Mouse (Mus musculus): ENCODE results near the gene Tbl2. TPM values are rescaled to one million over a fixed set of nuclear protein-coding genes. Genes with fewer than 3 reads are reported as not detected.
A peak's percentile ranks its signal among the peaks of the same experiment; 100 is the strongest.

The Tbl2 gene
- total RNA-seq, 2 experiments from 2014 or later: 11.9 to 13.3 TPM

DNA sequence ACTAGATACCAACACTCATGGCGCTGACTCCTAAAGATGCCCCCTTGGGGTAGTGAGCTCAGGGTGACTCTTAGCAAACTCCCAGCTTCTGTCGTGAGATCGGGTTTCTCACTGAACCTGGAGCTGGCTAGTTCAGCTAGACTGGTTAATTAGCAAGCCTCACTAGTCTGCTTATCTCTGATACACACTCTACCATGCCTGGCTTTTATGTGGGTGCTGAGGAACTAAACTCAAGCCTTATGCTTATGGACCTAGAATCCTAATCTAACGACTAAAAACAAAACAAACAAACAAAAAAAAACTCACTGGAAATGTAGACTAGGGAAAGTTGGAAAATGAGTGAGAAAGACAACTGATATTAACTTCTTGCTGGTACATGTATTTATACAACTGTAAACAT is 5.0 kb upstream of the Tbl2 start:
- intact Hi-C loops (cut with DNase I; ENCODE audit: low total_unique reads): no loop called here
- DNase-seq: no peak

DNA sequence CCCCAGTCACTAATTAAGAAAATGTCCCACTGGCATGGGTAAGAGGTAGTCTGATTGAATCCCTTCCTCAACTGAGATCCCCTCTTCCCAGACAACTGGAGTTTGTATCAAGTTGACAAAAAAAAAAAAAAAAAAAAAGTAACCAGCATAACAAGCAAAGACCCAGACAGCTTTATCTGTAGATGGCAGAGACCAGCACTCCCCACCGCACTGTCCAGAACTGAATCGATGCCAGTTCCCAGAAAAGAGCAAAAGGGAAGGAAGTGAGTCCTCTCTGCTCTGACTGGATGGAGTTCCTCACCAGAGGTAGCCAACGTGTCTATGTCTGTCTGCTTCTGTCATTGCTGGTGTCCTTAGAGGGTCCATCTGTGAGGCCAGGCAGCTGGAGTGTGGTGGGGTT is 3.9 kb upstream of the Tbl2 start:
- intact Hi-C loops (cut with DNase I; ENCODE audit: low total_unique reads): no loop called here
- DNase-seq: no peak

DNA sequence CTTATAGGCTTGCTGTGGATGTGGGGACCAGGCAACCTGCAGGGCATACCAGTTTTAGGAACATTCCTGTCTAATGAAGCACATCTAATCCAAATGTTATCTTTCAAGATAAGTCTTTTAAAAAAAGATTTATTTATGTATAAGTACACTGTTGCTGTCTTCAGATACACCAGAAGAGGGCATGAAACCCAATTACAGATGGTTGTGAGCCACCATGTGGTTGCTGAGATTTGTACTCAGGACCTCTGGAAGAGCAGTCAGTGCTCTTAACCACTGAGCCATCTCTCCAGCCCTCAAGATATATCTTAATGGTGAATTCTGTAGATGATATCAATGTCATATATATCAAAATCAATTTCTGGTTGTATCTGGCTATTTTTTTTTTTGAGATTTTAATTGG is 3.5 kb upstream of the Tbl2 start:
- no peak for DNase-seq
- intact Hi-C loops (cut with DNase I; ENCODE audit: low total_unique reads): no loop called here

DNA sequence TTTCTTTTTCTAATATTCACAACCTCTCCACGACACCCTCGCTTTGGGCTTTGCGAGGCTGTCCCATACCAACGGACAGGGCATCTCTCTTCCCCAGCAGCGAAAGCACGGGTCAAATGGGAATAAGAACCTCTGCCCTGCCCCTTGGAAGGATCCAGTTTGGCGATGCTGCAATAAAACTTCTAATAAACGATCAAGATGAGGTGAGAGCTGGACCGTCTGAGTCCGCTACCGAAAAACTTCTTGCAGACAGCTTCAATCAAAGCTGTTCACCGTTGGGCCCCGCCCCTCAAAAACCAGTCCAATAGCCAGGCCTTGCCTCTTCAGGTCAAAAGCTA is 773 bp upstream of the Tbl2 start:
- intact Hi-C loops (cut with DNase I; ENCODE audit: low total_unique reads): no loop called here
- no peak for DNase-seq

DNA sequence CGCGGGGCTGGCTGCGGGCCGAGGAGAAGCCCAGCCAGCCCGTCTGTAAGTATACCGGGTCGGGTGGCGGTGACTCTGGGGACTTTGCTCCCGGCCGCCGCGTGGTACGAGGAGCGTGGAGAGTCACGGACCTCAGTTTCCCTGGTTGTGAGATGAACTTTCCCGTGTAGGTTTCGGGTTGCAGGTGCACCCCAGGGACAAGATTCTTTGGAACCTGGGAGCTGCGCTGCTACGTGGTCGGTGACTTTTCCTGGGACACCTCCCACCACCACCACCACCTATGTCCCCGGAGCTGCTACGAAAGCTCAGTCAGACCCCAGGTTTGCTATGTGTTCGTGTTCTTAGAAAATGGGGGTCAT is 342 bp downstream of the Tbl2 start:
- DNase-seq: no peak
- intact Hi-C loops (cut with DNase I; ENCODE audit: low total_unique reads): no loop called here

DNA sequence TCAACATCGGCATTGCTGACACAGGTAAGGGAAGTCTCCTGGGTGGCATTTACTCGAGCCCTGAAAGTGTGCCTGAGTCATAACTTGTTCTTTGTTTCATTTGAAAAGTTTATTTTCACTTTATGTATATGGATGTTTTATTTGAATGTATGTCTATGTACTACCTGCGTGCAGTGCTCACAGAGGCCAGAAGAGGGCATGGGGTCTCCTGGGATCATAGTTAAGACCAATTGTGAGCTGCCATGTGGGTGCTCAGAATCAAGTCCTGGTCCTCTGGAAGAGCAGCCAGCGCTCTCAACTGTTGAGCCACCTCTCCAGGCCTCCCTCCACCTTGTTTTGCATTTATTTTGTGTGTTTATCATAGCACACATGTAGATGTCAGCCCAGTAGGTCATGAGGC is 7.0 kb downstream of the Tbl2 start:
- DNase-seq: no peak
- intact Hi-C loops (cut with DNase I; ENCODE audit: low total_unique reads): no loop called here

DNA sequence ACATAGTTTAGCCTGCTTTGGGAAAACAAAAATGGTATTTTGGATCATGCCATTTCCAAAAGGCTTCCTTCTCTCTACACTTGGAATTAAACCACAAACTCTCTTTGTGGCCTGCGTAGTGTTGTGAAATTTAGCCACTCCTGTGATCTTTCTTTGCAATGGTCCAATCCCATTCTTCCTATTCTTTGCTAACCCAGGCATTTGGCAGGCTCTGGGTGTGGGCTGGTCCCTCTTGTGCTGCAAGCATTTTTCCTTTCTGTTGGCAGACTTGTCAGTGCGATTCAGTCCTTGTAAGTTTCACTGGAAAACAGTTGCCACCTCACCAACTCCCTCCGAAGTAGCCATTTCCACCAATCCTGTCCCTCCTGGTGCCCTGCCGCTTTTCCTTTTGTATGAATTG is 11.8 kb downstream of the Tbl2 start:
- peak; percentile 58 for DNase-seq
- intact Hi-C loops (cut with DNase I; ENCODE audit: low total_unique reads): no loop called here

DNA sequence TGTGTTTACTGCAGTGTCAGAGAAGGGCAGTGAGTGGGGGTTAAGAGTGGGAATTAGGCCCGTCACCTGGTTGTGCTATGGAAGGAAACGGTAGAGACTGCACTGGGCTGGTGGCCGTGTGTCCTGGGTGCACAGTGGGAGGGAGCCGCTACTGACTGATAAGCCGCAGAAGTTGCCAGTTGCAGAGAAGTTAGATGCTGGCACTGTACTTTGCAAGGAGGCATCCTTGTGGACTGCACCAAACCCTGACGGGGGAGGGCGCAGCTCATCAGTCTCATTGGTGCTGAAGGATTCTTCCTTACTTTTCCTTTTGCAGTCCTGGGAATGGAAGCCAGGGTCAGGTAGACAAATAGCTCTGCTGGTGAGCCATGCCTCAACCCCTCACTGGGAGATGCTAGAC is 12.2 kb downstream of the Tbl2 start:
- intact Hi-C loops (cut with DNase I; ENCODE audit: low total_unique reads): no loop called here
- DNase-seq: no peak

DNA sequence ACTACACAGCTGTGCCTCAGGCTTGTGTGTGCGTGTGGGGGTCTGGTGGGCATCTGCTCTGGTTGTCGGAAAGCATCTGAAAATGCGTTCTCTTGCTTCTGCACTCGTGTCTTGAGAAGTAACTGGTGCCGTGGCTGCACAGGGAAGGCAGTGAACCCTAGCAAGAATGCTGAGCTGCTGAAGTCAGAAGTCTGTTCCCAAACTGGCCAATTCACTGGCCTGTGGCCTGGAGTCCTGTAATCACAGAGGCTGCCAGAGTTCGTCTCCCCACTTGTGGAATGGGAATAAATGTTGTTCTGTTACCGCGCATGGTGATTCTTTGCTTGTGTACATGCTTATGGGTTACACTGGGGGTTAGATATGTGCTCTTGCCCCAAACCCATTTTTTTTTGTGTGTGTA is 12.9 kb downstream of the Tbl2 start:
- no peak for DNase-seq
- intact Hi-C loops (cut with DNase I; ENCODE audit: low total_unique reads): no loop called here

DNA sequence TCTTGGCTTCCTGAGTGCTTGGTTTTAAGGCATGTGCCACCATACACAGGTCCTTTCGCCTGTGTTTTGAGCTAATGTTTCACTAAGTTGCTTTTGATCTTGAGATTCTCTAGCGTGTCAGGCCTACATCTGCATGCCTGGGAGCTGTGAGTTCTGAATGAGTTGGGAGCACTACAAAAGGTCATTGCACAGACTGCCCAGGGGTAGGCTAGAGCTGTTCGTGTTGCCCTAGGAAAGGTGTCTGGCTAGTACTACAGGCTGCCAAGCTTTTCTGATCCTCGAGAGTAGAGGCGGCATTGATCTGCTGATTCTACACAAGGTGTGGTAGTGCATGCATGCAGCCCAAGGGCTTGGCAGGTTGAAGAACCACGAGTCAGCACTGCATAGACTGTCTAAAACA is 13.4 kb downstream of the Tbl2 start:
- intact Hi-C loops (cut with DNase I; ENCODE audit: low total_unique reads): no loop called here
- DNase-seq: no peak

DNA sequence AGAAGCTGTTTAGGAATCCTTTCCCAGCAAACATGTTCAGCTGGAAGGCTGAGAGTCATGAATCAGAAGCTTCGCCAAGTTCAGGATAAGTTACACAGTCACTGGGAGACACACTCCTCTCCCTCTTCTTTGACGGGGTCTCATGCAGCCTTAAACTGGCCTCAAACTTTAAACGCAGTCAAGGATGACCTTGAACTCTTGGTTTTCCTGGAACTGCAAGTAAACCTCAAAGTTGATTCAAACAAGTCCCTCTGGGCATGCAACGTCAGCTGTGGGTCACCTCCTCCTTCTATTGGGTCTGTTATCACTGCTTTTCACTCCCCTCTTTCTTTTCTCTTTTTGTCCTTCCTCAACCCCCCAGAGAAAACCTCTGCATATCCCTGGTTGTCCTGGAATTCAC is 17.5 kb downstream of the Tbl2 start:
- intact Hi-C loops (cut with DNase I; ENCODE audit: low total_unique reads): no loop called here
- no peak for DNase-seq

DNA sequence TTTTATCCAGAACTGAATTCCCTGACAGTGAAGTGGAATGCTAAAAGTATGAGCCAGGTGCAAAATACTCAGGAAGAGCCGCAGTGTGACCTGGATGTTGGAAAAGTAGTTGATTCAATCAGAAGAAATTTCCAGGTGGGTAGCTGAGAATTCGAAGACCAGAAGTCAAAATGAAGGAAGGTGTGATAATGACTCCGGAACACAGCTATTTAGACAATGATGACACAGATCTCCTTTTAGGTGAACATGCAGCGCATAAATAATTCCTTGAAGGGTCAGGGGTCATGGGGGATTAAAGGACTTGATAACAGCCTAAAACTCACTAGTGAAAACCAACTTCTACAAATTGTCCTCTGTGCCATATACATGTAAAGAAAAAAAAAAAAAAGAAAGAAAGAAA is 18.0 kb downstream of the Tbl2 start:
- intact Hi-C loops (cut with DNase I; ENCODE audit: low total_unique reads): no loop called here
- no peak for DNase-seq

DNA sequence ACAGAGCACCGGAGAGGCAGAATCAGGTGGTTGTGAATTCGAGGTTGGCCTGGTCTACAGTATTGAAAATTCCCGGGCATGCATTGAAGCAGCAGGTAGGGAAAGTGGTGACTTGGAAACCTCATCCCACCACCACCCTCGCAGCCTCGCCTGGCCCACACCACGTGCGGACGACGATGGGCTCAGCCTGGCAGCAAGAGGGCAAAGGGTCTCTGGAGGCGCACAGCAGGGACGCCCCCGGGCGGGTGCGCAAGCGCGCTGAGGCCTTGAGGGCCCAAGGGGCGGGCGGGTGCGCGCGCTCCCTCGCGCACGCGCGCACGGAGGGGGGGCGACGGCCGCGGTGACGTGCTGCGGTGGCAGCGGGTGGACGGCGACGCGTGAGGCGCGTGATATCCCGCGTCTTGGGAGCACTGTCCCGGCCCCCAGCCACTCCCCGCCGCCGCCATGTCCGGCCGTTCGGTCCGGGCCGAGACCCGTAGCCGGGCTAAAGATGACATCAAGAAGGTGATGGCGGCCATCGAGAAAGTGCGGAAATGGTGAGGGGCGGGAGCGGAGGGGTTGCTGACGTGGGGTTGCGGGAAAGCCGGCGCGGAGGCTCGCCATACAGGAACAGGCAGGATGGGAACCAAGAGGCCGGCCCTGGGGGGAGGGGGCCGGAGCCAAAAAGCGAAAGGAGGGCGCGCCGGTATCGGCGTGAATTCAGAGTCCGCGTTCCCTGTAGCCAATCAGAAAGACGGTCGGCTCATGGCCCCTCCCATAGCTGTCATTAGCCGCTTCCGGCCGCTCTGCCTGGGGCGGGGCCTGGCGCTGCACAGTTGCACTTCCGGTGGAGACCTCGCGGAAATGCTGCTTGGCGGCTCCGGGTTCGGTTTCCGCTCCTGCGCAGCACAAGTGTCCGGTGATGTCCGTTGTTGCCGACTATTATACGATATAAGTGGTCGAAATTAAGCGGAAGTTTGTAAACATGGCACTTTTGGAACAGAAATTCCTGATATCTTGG is 18.9 kb downstream of the Tbl2 start, which contains the start of gene Bcl7b:
TSS of gene Bcl7b (plus strand) at position 221 of the 1,000 bp plus-strand sequence.
- DNase-seq: peak; percentile 97
- intact Hi-C loops (cut with DNase I; ENCODE audit: low total_unique reads): no loop called here

DNA sequence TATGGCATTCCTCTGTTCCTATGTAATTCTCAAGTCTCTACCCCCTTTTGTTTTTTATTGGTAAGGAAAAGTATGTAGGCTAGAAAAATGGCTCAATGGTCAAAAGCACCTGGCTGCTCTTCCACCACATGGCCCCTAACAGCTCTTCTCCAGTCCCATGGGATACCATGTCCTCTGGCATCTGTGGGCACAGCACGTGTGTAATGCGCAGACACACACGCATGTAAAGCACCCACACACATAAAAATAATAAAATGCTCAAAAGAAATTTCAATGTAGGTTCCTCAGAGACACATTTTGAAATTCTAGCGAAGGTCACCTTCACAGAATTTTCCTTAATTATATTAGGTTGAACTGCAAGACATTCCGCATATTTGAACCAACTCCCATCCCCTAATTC is 20.0 kb downstream of the Tbl2 start:
- DNase-seq: no peak
- intact Hi-C loops (cut with DNase I; ENCODE audit: low total_unique reads): no loop called here

DNA sequence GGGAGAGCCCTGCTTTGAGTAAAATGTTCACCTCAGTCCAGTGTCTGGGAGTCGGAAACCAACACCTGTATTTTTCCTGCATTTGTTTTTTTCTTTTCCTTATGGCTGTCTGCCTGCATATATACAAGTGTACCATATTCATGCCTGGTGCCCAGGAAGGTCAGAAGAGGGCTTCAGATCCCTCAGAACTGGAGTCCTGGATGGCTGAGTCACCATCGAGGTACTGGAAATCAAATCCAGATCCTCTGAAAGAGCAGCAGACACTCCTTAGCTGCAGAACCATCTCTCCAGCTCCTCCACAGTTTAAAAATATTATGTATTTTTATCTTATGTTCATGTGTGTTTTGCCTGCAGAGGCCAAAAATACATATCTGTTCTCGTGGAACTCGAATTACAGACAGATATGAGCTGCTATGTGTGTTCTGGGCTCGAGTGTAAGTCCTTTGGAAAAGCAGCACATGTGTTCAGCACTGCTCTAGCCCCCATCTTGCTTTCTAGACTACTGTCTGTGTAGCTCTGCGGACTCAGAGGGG is 22.3 kb downstream of the Tbl2 start:
- DNase-seq: no peak
- intact Hi-C loops (cut with DNase I; ENCODE audit: low total_unique reads): no loop called here

DNA sequence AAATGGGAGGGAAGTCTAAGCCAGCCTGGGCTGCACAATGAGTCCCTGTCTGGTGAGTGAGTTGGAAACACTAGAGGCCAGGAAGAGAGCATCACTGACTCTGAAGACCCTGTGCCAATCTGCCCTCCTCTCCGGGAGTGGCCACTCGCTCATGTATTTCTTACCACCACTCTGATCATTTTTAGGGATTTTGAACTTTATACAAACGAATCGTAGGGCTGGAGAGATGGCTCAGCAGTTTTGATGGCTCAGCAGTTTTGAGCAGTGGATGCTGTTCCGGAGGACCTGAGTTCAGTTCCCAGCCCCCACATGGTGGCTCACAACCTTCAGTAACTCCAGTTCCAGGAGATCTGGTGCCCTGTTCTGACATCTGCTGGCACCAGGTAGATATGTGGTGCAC is 23.5 kb downstream of the Tbl2 start:
- no peak for DNase-seq
- intact Hi-C loops (cut with DNase I; ENCODE audit: low total_unique reads): no loop called here

DNA sequence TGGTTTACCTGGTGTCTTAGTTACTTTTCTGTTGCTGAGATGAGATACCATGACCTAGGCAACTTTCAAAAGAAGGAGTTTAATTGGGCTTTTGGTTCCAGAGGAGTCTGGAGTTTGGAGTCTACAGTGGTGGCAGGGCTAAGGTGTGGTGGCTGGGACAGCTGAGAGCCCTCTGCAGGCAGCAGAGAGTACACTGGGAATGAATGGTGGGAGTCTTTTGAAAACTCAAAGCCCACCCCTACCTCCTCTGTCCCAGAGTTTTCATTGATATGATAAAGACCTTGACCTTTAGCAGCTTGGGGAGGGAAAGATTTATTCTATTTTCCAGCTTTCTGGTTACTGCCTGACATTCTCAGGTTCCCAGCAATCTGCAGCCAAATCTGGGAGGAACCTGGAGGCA is 25.6 kb downstream of the Tbl2 start:
- intact Hi-C loops (cut with DNase I; ENCODE audit: low total_unique reads): no loop called here
- no peak for DNase-seq

DNA sequence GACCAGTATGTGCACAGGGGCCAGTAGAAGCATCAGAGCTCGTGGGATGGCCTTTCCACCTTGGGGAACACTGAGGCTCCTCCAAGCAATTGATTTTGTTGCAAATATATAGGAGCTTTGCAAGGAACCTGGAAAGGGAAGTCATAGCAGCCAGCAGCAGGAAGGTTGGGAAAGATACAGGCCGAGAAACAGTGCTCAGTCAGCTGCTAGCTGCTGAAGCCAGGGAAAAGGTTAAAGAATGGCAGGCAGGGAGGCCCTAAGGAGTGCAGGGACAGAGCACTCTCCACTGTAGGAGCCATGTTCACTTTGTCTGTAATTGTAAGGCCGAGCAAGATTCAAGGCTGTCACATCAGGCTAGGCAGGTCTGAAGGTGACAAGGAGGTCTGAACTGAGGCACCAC is 29.1 kb downstream of the Tbl2 start:
- intact Hi-C loops (cut with DNase I; ENCODE audit: low total_unique reads): no loop called here

DNA sequence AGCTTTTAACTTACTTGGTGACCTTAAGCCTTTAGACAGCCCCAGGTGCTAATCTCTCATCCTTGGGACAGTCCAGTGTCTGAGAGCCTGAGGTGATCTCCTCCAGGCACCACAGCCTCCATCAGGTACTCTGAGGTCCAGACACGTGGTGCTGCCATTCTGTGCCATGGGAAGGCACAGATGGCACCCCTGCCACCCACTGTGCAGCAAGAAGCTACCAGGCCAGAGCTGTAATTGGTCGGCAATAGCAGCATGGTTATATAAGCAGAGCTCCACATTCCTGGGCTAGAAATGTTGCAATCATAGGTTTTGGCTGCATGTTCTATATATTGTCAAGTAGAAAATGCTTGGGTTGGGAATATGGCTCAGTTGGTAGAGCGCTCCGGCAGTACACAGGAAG is 29.5 kb downstream of the Tbl2 start:
- intact Hi-C loops (cut with DNase I; ENCODE audit: low total_unique reads): no loop called here
- DNase-seq: no peak

More for the DNA sequence above, 29.1 kb downstream of the Tbl2 start:
- DNase-seq: no peak

DNA sequence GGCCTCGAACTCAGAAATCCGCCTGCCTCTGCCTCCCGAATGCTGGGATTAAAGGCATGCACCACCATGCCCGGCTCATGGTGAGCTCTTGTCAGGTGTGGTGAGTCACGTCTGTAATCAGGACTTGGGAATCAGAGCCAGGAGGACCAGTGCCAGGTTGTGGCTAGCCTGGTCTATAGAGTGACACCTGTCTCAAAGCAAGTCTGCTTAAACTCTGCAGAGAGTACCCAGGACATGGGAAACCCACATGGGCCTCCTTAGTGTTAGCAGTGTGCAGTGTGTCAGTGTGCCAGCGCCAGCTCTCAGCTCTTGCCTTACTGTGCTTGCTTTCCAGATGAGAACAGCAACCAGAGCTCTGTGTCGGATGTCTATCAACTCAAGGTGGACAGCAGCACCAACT is 30.2 kb downstream of the Tbl2 start:
- DNase-seq: no peak
- intact Hi-C loops (cut with DNase I; ENCODE audit: low total_unique reads): loop anchor here (10.0 kb wide), 1 partner anchor 165 kb away; no protein-coding TSS in a partner anchor

DNA sequence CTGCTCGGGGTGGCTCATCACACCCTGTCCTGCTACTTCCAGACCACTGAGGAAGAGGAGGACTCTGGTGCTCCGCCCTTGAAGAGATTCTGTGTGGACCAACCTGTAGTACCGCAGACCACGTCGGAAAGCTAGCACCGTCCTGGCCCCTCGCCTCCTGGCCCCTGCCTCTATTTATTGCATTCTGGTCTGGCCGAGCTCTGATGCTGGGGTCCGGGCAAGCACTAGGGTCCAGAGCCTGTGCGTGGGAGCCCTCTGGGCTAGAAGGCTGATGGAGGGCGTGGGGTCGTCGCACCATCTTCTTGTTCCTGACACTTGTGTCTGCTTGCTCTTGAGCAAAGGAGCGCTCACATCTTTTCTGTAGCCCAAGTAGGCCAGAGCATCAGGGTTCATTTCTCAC is 31.3 kb downstream of the Tbl2 start:
- intact Hi-C loops (cut with DNase I; ENCODE audit: low total_unique reads): loop anchor here (10.0 kb wide), 1 partner anchor 166 kb away; no protein-coding TSS in a partner anchor
- DNase-seq: no peak

Measured in gastrocnemius, postnatal 14 days (tissue).